In genomic region chr5:75835556-75835961, GRCm38 (mm10) we compare ENCODE assay signal across 8 mouse cellular contexts.
DNase-seq lines count a peak whose midpoint lies in the region; ATAC-seq and TF ChIP-seq lines count a peak whose summit lies in the region.

No protein-coding gene starts in this region.

- intact Hi-C loops in heart, postnatal 36 days (cut with DNase I): loop anchor here (1.0 to 2.0 kb wide), 2 partner anchors 21 to 261 kb away; partner anchors contain the start of gene Kit

- H3K4me1 ChIP-seq in spleen, adult 2 months (ENCODE audit: control insufficient read depth, insufficient read depth, insufficient read length): no peaks in the 10 kb centered on the region; the same call in 1 of the 2 replicates
- H3K4me1 ChIP-seq in embryonic fibroblast, embryonic 13.5 days (ENCODE audit: control insufficient read depth, insufficient read depth, low read length): no peaks in the 10 kb centered on the region
- peaks cover 3% of the 10 kb centered on the region; the same call in 1 of the 2 replicates for H3K4me1 ChIP-seq in lung, embryonic 16.5 days (replicated peaks; ENCODE audit: control insufficient read depth, insufficient read depth, low read length)

- H3K4me3 ChIP-seq in spleen, adult 2 months (ENCODE audit: extremely low read depth, insufficient read depth, insufficient read length): peak overlapping the region; percentile 43; the same call in 1 of the 2 replicates
- 0 out of 2 replicates have a peak overlapping the region, but pooled peaks have one; percentile 2 for H3K4me3 ChIP-seq in embryonic fibroblast, embryonic 13.5 days (ENCODE audit: insufficient read depth, low read length)
- peak overlapping the region; percentile 34 for H3K4me3 ChIP-seq in lung, embryonic 16.5 days (ENCODE audit: low read length)

- H3K36me3 ChIP-seq in spleen, adult 2 months (ENCODE audit: control insufficient read depth, insufficient read depth, low read length): no peaks in the 10 kb centered on the region
- H3K36me3 ChIP-seq in lung, embryonic 16.5 days (ENCODE audit: control insufficient read depth, insufficient read depth, low read length): no peaks in the 10 kb centered on the region

- no peak for DNase-seq in spleen, adult 2 months (ENCODE audit: low read depth in 1 of 2, low spot score in 2 of 2)
- DNase-seq in spleen, postnatal 14 days (ENCODE audit: low spot score in 2 of 2): no peak
- DNase-seq in heart, postnatal 36 days: peak; percentile 59 to 60
- peak; percentile 67 to 78 for DNase-seq in kidney, postnatal 36 days
- DNase-seq in skeletal muscle tissue, adult 2 months (ENCODE audit: low read depth, low spot score): peak; percentile 40
- DNase-seq in urinary bladder, postnatal 10 days (ENCODE audit: low spot score): no peak

- H3K9ac ChIP-seq in lung, embryonic 16.5 days (ENCODE audit: low read length): peak overlapping the region; percentile 27; the same call in 1 of the 2 replicates

- peak overlapping the region; percentile 2; the same call in 1 of the 2 replicates for H3K27ac ChIP-seq in spleen, adult 2 months (ENCODE audit: insufficient read depth, low read length)
- no peak overlapping the region for H3K27ac ChIP-seq in embryonic fibroblast, embryonic 13.5 days (ENCODE audit: insufficient read depth, low read length)
- peak overlapping the region; percentile 87 for H3K27ac ChIP-seq in lung, embryonic 16.5 days (ENCODE audit: low read length)

- H3K27me3 ChIP-seq in spleen, adult 2 months (ENCODE audit: control insufficient read depth, insufficient read depth, low read length): no peaks in the 10 kb centered on the region; the same call in 1 of the 2 replicates
- H3K27me3 ChIP-seq in lung, embryonic 16.5 days (ENCODE audit: control insufficient read depth, insufficient read depth, low read depth, low read length): no peaks in the 10 kb centered on the region

- no peak for TF ChIP-seq POLR2A in spleen, adult 2 months (IDR thresholded peaks at IDR 0.05; ENCODE audit: low read depth, low read length)
- TF ChIP-seq POLR2A in embryonic fibroblast, embryonic 13.5 days (IDR thresholded peaks at IDR 0.05; ENCODE audit: low read depth, low read length): no peak

- H3K4me2 ChIP-seq in lung, embryonic 16.5 days (ENCODE audit: low read depth, low read length): peak overlapping the region; percentile 65

- ATAC-seq in lung, embryonic 16.5 days (ENCODE audit: low read depth): peak; percentile 92

- TF ChIP-seq CTCF in spleen, adult 2 months (IDR thresholded peaks at IDR 0.05; ENCODE audit: extremely low read depth, insufficient read depth, insufficient read length, insufficient replicate concordance): no peak
- TF ChIP-seq CTCF in embryonic fibroblast, embryonic 13.5 days (IDR thresholded peaks at IDR 0.05; ENCODE audit: borderline replicate concordance, insufficient read depth, low read length): no peak

- 2% methylated on average over 20 of the region's 20 CpGs for WGBS in spleen, adult 2 months
- WGBS in lung, embryonic 16.5 days: 16% methylated on average over 20 of the region's 20 CpGs

- no peaks in the 10 kb centered on the region for H3K9me3 ChIP-seq in lung, embryonic 16.5 days (ENCODE audit: control insufficient read depth, low read length)

Comparison
In these comparisons a context has a peak if more than half of its experiments do, and no peak if none do; other contexts are left out.
1. DNase-seq: peak in heart, postnatal 36 days (2 of 2), kidney, postnatal 36 days (2 of 2) and skeletal muscle tissue, adult 2 months (single experiment); none in spleen, adult 2 months (0 of 2), spleen, postnatal 14 days (0 of 2) and urinary bladder, postnatal 10 days (single experiment).
2. Peak in every context shown above with its lines, with median percentiles within 50 percentile points of each other: H3K4me3 ChIP-seq.